Mouse (Mus musculus) G1E-ER4 (cell line): Measurements from ENCODE around the gene Nek2. TPM values are rescaled to one million over a fixed set of nuclear protein-coding genes. Genes with fewer than 3 reads are reported as not detected.
A peak's percentile ranks its signal among the peaks of the same experiment; 100 is the strongest.

Source experiments
- GATA1 ChIP-seq: IDR thresholded peaks from one replicate; pipeline ENCODE4 v1.8.0; 2012; ENCODE audit warnings: low read length, inconsistent platforms
- polyA plus RNA-seq: library from polyadenylated mRNA; stranded (reverse); fragments of >175 nt; gene quantifications from 2 replicates; pipeline ENCODE4 v1.2.3, GENCODE M21; 2012

The Nek2 gene
- polyA plus RNA-seq, 1 experiment = 13.9 TPM

DNA sequence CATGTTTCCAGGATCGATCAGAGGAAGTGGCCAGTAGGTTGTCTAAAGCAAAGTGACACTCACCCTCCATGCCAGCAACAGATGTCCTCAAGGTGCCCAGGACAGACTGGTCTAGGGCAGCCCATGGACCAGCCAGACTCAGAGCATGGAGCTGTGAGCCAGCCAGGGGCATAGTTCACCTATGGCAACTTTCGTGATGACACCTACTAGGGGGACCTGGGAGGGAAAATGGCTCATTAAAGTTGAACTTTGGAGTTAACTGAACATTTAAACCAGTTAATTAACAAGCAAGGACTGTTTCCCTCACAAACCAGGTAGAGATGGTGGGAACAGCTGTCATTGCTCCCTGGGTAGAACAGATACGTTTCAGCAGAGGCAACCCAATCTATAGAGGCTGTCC lies 16.4 kb downstream of the Nek2 start:
- no peak for TF ChIP-seq GATA1

DNA sequence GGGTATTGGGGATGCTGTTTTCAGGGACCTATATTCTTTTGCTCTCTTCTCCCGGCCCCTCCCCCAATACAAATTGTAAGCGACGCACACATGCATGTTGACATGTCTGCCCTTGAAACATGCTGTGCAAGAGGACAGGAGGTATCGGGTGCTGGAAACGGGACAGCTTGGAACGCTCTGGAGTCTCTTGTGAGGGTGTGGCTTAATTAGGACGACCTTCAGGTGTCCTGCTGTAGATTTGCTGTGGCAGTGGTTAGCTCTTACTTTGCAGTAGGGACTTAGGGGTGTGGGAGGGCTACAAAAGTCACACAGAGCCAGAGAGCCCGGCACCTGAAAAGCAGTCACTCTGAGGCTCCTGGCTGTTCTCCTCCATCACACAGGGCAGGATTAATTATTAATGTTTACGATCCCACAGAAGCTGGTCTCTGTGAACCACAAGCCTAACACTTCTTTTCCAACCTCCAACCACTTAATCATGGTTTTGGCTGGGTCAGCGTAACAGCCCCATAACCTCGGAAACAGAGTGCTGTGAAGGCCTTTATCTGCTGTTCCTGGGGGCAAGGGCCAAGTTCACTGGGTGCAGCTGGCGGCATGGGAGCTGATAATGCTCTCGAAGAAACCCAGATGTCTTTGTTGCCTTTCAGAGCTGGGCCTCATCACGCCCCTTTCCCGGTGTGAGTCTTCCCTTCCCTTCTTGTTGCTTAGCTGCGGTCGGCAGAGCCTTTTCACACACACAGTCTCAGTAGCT lies 17.9 kb downstream of the Nek2 start:
- no peak for TF ChIP-seq GATA1

DNA sequence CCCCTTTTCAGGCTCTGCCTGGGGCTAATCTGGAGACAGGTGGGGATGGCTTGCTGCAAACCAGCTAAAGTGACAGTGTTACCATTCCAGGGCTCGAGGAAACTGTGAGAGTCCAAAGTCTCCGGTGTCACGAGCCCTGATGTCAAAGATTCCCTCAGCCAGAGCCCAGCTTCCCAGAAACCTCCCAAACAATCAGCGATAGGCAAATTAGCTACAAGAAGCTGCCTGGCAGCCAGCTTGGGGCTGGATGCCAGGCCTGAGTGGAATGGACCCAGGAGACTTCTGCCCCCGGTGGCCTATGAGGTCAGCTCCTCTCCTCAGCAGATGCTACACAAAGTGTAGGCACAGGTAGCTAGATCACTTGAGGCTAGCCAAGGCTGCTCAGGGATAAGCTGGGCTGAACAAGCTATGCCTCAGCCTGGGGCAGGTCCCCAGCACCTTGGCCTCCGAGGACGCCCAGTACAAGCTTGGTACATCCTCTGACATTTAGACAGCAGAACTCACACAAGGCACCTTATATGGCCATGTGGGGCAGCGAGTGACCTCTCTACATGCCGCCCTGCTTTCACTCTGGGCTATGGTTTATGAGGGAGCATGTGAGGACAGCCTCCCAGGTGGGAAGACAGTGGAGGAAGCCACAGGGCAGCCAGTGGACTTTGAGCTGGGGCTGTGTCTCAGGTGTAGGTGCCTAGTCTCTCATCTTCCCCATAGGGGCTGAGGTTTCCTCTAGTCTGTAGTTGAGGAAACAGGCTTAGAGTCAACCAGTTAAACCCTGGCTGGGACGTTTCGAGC lies 19.7 kb downstream of the Nek2 start:
- no peak for TF ChIP-seq GATA1

DNA sequence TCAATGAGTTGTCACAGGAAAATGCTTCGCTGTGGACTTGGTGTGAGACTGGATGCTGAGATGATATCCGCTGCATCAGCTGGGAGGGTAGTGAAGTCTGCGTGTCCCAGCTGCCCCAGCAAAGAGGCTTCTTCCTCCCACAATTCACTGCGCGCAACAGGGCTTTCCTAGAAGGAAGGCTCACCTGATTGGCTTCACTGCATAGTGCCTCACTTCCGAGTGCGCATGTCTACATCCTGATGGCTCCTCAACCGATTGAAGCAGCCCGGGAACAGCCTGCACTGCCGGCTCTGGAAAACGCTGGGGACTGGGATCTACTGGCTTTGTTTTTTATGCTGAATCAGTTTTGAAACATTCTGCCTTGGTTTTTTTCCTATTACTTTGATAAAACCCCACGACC lies 21.0 kb downstream of the Nek2 start:
- no peak for TF ChIP-seq GATA1

DNA sequence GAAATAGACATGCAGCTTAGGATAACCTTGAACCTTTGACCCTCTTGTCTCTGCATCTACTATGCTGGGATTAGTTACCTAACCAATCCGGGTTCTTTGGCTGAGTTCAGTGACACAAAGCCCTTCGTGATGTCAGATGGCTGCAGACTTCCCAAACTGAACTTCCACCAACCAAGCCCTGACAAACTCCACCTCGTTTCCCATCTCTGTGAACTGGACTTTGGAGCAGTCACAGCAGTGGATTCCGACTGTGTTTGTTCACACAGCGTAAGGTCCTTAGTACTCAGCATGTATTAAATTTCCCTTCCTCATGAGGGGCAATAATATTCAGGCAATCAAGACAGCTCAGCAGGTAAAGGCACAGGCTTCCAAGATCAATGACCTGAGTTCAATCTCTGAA lies 25.4 kb downstream of the Nek2 start:
- TF ChIP-seq GATA1 = no peak

DNA sequence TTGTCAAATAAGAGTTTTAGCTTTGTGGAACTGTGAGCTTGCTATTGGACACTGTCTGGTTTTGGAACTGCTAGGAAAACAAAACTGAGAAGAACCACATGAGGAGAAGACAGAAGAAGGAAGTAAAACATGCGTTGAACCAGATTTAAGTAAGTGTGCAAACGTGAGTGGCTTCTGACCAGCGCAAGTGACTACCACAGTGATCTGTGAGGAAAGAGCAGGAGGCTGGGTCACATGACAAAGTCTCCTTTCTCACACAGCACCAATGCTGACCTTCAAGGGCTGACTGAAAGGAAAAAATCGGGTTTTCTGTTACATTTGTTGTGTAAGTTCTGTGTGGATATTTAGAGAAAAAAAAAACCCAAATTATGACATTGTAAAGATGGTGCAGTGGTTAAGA lies 28.3 kb downstream of the Nek2 start:
- TF ChIP-seq GATA1 = no peak

DNA sequence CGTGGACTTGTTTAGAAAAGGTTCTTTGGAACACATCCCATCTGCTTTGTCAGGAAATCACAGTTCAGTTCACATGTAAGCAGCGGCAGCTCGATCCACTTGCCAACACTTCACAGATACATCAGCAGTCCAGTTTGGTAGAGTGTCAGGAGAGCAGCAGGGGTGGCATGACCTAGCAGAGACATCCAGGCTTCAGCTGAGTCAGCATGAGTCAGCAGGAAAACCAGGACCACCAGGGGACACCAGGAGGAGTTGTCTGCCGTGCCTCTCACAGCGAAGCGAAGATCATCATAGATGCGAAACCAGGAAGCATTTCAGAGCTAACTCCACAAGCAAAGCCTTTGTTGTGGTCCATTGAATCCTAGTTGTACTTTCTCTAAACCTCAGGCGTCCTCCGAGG lies 32.2 kb downstream of the Nek2 start:
- TF ChIP-seq GATA1 = no peak

DNA sequence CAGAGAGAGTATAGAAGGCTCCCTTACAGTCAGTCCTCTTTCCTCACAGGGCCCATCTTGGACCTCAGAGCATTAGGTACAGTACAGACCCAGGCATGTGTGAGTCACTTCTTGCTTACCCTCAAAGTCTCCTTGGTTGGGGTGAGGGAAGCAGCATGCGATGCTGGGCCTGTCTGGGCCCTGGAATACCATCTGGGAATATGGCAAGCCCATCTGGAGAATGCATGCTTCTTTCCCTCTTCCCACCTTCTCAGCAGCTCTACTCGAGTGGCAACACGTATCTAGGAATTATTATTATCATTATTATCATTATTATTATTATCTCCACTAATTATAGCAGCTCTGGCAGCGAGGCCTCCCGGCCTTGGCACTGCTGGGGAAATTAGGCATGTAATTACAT lies 33.5 kb downstream of the Nek2 start:
- TF ChIP-seq GATA1 = no peak

DNA sequence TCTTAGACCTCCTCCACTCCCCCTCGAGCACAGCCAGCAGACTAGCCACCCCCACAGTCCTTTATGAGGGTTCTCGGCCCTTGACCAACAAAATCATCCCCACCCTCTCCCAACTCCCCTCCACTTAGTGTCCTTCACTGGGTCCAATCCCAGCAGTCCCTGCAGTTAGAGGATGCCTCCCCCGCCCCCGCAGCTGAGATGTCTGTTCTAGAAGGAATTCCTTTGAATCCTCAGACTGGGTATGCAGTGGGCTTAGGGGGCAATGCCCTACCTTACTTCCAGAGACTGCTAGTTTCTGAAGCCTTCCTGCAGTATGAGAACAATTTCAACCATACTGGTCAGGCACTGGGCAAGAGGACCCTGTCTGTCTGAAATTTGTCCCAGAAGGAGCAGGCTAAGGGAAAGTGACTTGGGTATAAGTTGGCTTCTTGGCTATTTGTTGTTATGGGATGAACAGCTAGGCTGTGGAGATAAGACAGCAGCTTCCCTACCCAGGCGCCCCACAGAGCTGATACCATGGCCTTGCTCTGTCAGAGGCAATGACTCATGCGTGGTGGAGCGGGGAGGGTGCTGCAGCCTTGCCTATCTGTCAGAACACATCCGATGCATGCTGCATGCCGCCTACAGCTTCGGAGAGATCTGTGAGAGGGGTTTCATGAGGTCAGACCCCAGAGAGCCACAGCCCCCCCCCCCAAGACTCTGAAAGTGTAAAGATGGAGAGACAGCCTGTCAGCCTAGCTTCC lies 34.1 kb downstream of the Nek2 start:
- TF ChIP-seq GATA1 = peak; percentile 71

DNA sequence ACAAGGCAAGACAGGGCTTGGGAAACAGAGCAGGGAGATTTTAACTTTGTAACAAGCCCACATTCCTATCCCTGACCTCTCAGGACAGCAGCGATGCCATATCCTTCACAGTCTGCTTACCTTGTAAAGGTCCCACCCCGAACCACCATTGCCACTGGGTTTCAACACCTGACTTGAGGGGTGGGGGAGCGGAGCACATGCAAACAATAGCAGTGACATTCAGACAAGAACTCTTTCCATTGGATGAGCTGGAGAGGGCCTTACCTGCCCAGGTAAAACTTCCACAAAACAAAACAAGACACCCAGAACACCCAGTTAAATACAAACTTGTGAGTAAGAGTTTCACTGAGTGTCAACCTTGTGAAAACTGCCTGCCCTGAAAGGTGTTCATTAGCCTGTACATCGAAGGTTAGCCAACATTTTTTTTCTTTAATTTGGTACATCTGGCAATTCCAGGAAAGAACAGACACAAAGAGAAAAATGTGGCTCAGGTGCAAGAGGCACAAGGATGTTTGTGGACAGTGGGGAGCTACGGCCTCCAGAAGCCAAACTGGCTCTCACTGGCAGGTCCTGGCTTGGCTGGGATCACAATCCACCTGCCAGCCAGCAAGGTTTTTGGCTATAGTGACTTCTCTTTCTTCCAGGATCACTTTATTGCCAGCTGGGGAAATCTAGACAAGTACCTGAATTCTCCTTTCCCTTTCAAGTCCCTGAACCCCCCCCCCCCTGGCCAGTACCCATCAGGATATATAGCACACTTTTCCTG lies 35.8 kb downstream of the Nek2 start:
- no peak for TF ChIP-seq GATA1

DNA sequence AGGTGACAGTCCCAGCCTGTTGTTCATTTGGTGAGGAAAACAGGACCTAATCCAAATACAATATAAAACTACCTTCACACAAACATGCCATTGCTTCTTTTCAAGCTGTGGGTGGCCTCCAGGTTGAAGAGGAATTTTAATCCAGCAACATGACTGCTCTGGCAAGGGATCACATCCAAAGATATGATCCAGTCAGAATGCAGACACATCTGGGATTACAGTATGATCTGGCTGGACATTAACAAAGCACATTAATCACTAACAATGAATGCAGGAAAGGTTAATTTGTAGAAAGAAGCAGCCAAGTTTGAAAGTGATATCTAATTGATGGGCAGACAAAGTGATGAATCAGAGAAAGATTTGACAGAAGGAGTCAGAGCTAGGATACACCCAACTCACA lies 36.9 kb downstream of the Nek2 start:
- TF ChIP-seq GATA1 = no peak

DNA sequence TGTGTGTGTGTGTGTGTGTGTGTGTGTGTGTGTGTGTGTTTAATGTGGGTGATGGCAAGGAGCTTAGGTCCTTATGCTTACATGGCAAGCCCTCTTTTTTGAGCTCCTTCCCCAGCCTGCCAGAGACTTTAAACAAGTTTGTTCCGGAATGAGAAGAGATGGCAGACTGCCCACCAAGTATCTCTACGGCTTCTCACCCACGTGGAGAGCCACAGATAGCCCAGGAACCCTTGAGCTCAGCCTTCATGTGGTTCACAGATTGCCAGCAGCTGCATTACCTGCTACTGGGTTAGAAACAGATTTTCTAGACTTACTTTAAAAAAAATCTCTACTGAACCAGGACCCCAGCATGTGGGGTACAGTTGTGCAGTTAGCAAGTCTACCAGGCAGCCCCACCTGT lies 38.6 kb downstream of the Nek2 start:
- no peak for TF ChIP-seq GATA1

DNA sequence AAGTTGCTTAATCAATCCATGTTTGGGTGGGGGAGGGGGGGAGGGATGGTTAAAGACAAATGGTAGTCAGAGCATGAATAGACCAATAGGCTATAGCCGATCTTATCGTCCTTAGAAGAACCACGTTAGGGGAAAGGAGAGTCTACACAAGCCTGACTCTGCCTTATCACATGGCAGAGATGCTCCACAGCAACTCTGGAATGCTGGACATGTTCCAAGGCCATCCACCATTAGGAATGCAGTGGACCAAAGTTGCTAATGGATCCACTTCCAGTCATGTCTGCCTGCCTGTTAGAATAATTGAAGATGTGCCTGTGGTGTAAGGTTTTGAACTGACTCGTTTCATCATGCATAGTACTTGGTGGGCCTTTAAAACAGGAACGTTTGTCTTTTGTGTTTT lies 40.0 kb downstream of the Nek2 start:
- TF ChIP-seq GATA1 = no peak

DNA sequence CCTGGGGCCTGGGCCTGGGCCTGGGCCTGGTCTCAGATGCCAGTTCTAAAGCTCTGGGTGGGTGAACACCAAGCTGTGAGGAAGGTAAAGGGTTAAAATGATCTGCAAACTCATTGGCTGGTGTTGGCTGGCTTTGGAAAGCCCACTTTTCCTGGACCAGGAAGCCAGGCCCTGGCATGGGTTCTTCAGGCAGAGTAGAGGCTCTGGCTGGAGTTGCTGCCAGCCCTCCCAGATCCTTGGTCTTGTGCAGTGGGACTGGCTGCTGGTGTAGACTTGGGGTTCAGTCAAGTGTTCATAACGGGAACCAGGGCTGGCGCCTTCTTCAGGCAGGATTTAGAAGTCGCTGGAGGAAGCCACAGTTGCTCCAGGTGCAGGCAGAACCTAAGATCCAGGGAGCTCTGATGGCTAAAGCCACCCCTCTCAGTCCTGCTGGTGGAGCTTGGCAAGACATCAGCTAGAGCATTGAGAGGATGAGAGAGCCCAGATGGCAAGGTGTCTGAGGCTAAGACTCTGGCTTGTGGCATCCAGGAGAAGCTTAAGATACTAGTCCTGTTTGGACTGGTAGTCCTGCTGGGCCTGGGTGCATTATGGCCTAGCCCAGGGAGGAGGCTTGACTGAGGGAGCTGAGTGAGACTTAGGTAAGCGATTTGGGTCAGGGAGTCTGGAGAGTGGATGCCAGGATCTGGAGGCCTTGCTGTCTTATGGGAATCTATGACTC lies 42.7 kb downstream of the Nek2 start:
- no peak for TF ChIP-seq GATA1

DNA sequence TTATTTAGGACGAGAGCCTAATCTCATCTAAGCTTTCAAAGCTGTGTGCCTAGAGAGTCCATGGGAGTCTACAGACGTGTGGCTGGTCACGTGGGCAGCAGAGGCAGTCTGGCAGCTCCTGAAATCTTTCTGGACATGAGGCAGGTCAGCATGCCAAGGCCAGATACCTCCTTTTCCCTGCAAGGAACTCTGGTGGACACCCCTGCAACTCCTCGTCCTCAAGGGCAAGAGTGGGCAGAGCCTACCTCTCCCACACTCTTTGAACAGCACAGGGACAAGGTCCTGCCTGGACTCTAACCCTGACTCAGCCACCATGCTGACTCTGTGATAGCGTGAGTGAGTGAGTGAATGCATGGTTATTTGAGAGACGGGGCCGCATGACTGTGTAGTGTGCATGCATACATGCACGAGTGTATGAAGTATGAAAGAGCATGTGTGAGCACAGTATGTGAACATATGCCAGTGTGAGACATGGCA lies 43.3 kb downstream of the Nek2 start:
- no peak for TF ChIP-seq GATA1
